Mouse (Mus musculus): Measurements from ENCODE around the gene Tex38. TPM values are rescaled to one million over a fixed set of nuclear protein-coding genes. Genes with fewer than 3 reads are reported as not detected.

The Tex38 gene
- polyA plus RNA-seq, 1 experiment from 2014 or later = 0.53 TPM

DNA sequence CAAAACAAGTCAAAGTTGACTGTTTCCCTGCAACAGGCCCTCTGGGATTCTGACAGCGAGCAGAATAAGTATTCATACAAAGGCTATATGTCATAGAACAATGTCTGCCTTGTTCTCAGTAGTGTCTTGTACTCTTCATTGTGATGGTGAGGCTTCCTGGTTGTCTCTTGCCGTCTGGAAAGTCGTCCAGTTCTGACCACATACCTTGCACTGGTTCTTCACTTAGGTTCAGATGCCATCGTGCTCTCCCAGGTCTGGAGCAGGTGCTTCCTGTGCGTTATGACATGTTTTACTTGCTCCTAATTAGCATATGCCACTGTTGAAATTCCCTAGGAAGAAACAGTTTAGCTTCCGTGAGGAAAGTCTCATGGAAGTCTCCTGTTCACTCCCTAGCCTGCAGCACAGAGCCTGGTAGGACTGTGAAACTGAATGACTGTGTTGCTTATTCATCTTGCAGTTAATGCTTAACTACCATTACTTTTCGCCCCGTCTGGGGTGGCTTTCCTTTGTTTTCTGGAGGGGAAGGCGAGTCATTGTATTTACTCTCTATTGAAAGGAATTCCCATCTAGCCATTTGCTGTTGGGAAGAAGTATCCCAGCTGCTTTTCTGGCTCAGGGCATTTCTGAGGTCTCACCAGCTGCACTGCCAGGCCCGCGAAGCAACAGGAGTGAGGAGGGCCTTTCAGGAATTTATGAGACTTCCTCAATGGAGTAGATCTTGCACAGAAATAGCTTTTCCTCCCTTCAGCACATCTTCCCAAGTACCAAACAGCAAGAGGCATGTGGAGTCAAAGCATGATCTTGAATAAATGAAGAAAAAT lies 13.0 kb downstream of the Tex38 start:
- H3K27me3 ChIP-seq = no peaks in the 10 kb centered on the region
- H3K36me3 ChIP-seq = peaks cover 66% of the 10 kb centered on the region
- H3K4me1 ChIP-seq = no peaks in the 10 kb centered on the region
- no peak overlapping the region for H3K4me2 ChIP-seq
- H3K27ac ChIP-seq = no peak overlapping the region
- WGBS = 71% methylated on average over 11 of the region's 11 CpGs
- no peak for ATAC-seq (ENCODE audit: insufficient number of reproducible peaks, insufficient read depth, low FRiP score, low TSS enrichment, low read depth)
- H3K9me3 ChIP-seq = no peaks in the 10 kb centered on the region
- no peak overlapping the region for H3K4me3 ChIP-seq
- H3K9ac ChIP-seq = no peak overlapping the region

DNA sequence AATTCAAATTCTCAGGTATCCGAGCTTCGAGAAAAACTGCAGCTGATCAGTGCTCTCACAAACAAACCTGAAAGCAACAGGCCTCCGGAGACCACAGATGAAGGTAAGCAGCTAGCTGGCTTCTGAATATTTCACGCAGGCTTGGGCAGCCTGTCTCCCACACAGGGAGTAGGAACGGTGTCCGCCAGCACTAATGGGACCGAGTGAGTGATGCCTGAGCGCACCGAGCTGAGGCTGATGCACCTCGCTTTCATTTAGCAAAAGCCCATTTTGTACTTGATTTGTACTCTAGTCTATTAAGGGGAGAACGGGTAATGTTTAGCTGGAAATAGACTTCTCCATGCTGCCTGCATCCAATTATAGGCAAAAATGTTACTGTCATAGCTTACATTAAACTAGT lies 16.2 kb downstream of the Tex38 start:
- H3K4me1 ChIP-seq = peaks cover 11% of the 10 kb centered on the region; the same call in 1 of the 2 replicates
- H3K4me3 ChIP-seq = no peak overlapping the region
- no peaks in the 10 kb centered on the region for H3K27me3 ChIP-seq
- 90% methylated on average over 11 of the region's 11 CpGs for WGBS
- peaks cover 64% of the 10 kb centered on the region for H3K36me3 ChIP-seq
- no peaks in the 10 kb centered on the region for H3K9me3 ChIP-seq
- H3K27ac ChIP-seq = no peak overlapping the region
- no peak for ATAC-seq (ENCODE audit: insufficient number of reproducible peaks, insufficient read depth, low FRiP score, low TSS enrichment, low read depth)
- H3K9ac ChIP-seq = no peak overlapping the region
- no peak overlapping the region for H3K4me2 ChIP-seq

DNA sequence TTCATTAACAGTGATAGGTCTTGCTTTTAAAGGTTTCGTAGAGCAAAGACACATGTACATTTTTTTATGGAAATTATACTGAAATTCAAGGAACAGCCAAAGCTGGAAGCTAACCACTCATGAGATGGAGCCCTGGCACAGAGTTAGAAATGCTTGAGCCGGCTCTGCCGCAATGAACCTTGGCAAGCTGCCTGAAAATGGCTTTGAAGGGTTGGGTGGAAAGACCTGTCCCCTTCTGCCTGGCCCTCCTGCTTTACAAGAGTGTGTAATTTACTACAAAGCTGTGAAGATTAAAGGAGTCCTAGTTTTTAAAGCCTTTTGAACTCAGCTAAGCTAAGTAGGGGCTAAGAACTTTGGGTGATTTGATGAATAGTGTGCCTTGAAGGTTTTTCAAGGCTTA lies 19.6 kb downstream of the Tex38 start:
- peaks cover 65% of the 10 kb centered on the region for H3K36me3 ChIP-seq
- 41% methylated on average over 3 of the region's 3 CpGs for WGBS

DNA sequence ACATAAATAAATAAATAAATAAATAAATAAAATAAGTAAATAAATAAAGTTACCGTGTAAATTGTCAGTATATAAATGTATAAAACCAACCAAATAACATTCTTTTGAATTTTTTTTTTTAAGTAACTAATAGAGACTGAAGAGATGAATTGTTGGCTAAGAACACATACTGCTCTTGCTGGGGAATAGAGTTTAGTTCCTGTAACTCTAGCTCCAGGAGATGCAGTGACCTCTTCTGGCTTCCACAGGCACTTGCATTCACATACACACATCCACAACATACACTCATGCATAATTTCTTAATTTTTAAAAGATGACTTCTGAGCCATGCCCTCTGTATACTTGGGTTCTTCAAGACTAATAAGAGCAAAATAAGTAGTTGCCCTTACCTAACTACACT lies 26.0 kb downstream of the Tex38 start:
- Histone ChIP-seq H3K27me3 (no peaks in the 10 kb centered on the region), H3K27ac (no peak overlapping the region), H3K36me3 (peaks cover 49% of the 10 kb centered on the region), H3K4me2 (no peak overlapping the region), H3K9ac (no peak overlapping the region), H3K9me3 (no peaks in the 10 kb centered on the region), H3K4me1 (no peaks in the 10 kb centered on the region), H3K4me3 (no peak overlapping the region)
- ATAC-seq (ENCODE audit: insufficient number of reproducible peaks, insufficient read depth, low FRiP score, low TSS enrichment, low read depth) = no peak
- 96% methylated on average over 1 of the region's 1 CpGs for WGBS

More for the DNA sequence above, 19.6 kb downstream of the Tex38 start:
- Histone ChIP-seq H3K27me3 (no peaks in the 10 kb centered on the region), H3K9ac (no peak overlapping the region), H3K27ac (peak overlapping the region; percentile 60; the same call in 1 of the 2 replicates), H3K9me3 (no peaks in the 10 kb centered on the region), H3K4me2 (no peak overlapping the region; the same call in 1 of the 2 replicates), H3K4me1 (peaks cover 11% of the 10 kb centered on the region; the same call in 1 of the 2 replicates), H3K4me3 (no peak overlapping the region)
- ATAC-seq (ENCODE audit: insufficient number of reproducible peaks, insufficient read depth, low FRiP score, low TSS enrichment, low read depth) = peak; percentile 48; the same call in 1 of the 2 replicates

DNA sequence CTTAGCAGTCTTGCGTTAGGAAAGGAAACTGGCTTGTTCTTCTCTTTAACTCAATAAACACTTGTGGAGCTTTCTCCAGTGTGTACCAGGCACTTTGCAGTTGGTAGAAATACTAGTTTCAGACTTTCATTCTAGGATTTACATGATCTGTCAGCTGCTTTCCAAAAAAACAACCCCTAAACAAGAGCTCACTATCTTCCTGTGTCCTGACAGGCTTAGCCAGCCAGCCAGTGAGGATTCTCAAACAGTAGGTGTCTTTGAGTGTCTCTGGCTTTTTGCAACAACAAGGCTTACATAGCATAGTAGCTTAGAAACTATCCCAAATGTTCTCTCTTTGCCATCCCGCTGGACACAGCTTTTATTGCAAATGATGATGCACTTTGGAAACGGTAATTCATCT lies 26.7 kb downstream of the Tex38 start:
- no peak overlapping the region for H3K9ac ChIP-seq
- no peak for ATAC-seq (ENCODE audit: insufficient number of reproducible peaks, insufficient read depth, low FRiP score, low TSS enrichment, low read depth)
- 88% methylated on average over 3 of the region's 3 CpGs for WGBS
- no peak overlapping the region for H3K27ac ChIP-seq
- H3K4me3 ChIP-seq = no peak overlapping the region
- no peaks in the 10 kb centered on the region for H3K27me3 ChIP-seq
- no peaks in the 10 kb centered on the region for H3K9me3 ChIP-seq
- no peak overlapping the region for H3K4me2 ChIP-seq
- no peaks in the 10 kb centered on the region for H3K4me1 ChIP-seq
- peaks cover 51% of the 10 kb centered on the region for H3K36me3 ChIP-seq

DNA sequence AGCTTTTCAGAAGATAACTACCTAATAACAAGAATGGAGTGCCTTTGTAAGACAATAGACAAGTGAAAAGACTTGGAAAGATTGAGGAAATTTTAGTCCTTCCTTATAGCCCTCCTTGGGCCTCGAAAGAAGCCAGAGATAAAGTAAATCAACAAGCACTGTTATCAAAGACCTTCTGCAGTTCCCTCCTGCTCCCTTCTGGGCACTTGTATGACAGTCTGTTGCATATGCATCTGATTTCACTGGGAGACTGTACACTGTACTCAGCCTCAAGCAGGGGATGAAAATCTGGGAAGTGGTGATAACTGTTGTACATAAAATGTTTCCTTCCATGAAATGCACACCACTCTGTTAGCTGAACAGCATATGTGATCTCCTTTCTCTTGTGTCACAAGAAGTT lies 31.5 kb downstream of the Tex38 start:
- no peaks in the 10 kb centered on the region for H3K9me3 ChIP-seq
- no peak for ATAC-seq (ENCODE audit: insufficient number of reproducible peaks, insufficient read depth, low FRiP score, low TSS enrichment, low read depth)
- no peak overlapping the region for H3K4me2 ChIP-seq
- no peak overlapping the region for H3K27ac ChIP-seq
- H3K9ac ChIP-seq = no peak overlapping the region
- H3K4me3 ChIP-seq = no peak overlapping the region
- WGBS = 88% methylated on average over 1 of the region's 1 CpGs
- no peaks in the 10 kb centered on the region for H3K27me3 ChIP-seq
- peaks cover 43% of the 10 kb centered on the region for H3K36me3 ChIP-seq
- H3K4me1 ChIP-seq = no peaks in the 10 kb centered on the region

DNA sequence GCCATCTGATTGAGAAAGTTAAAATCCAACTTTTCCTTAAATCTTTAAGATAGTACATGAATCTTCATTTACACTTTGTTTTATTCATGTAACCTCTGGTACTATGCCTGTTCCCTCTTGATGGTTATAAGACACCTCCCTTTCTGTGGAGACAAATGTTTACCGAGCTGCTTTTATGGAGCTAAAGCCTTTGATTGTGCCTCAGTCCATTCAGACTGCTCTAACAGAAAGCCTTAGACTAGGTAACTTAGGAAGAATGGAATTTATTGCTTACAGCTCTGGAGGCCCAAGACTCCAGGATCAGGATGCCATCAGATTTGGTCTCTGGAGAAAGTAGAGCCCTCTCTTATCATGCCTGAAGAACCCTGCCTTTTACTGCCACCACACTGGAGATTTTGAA lies 32.6 kb downstream of the Tex38 start:
- no peak for ATAC-seq (ENCODE audit: insufficient number of reproducible peaks, insufficient read depth, low FRiP score, low TSS enrichment, low read depth)
- Histone ChIP-seq H3K27me3 (no peaks in the 10 kb centered on the region), H3K4me2 (no peak overlapping the region), H3K36me3 (peaks cover 37% of the 10 kb centered on the region), H3K27ac (no peak overlapping the region), H3K9ac (no peak overlapping the region), H3K4me3 (no peak overlapping the region), H3K9me3 (no peaks in the 10 kb centered on the region), H3K4me1 (0 out of 2 replicates have a peak, but pooled peaks cover 7% of the 10 kb centered on the region)
- WGBS = 84% methylated on average over 1 of the region's 1 CpGs

DNA sequence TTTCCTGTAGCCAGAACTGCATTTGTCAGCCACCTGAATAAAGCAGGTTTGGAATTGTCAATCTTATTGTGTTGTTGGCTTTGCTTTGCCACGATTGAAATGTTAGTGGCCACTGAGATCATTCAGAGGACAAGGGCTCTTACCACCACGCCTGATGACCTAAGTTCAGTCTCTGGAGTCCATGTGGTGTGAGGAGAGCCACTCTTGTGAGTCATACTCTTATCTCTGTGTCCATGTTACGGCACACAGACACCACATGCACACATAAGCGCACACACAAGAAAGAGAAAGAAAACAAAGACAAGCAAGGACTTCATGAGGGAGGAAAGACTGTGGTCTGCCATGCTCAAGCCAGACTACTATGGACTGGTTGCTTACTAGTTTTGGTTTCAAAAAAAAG lies 37.7 kb downstream of the Tex38 start:
- WGBS = 81% methylated on average over 4 of the region's 4 CpGs
- H3K36me3 ChIP-seq = peaks cover 38% of the 10 kb centered on the region

DNA sequence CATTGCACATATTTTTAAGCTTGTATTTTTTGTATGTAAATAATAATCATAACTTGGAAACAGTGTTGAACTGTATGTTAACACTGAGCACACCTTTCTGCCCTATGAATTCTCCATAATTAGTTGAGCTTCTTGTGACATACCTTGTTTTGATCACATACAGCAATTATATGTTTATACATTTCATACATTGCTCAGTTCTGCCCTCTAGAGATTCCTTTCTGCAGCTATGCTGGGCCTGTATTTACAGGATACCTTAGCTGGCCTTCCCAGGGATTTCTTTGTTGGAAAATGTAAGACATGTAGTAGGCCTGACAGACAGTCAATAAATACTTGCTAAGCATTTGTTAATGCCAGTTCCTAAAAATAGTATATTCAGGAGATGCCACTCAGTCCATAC lies 38.2 kb downstream of the Tex38 start:
- Histone ChIP-seq H3K4me2 (no peak overlapping the region), H3K27ac (no peak overlapping the region), H3K9me3 (no peaks in the 10 kb centered on the region), H3K36me3 (peaks cover 35% of the 10 kb centered on the region), H3K4me1 (peaks cover 22% of the 10 kb centered on the region), H3K9ac (no peak overlapping the region), H3K4me3 (no peak overlapping the region), H3K27me3 (no peaks in the 10 kb centered on the region)
- no peak for ATAC-seq (ENCODE audit: insufficient number of reproducible peaks, insufficient read depth, low FRiP score, low TSS enrichment, low read depth)

More for the DNA sequence above, 37.7 kb downstream of the Tex38 start:
- ATAC-seq (ENCODE audit: insufficient number of reproducible peaks, insufficient read depth, low FRiP score, low TSS enrichment, low read depth) = no peak
- Histone ChIP-seq H3K4me2 (no peak overlapping the region), H3K9me3 (no peaks in the 10 kb centered on the region), H3K27ac (no peak overlapping the region), H3K4me3 (no peak overlapping the region), H3K4me1 (peaks cover 22% of the 10 kb centered on the region), H3K9ac (no peak overlapping the region), H3K27me3 (no peaks in the 10 kb centered on the region)

DNA sequence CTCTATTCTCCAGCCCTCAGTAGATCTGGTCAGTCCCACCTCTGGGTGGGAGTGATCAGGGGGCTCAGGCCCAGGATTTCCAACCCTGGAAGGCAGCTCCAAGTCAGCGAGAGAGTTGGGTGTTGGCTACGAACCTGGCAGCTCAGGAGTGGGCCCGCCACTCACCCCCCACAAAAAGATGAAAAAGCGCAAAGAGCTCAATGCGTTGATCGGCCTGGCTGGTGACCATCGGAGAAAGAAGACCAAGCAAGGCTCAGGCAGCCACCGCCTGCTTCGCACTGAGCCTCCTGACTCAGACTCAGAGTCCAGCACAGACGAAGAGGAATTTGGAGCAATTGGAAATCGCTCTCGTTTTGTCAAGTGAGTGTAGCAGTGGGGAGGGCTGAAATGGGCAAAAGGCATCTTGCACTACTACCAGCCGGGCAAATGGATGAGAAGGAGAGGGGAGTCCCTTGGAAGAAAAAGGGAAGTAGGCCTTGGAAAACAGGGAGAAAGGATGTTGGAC lies 42.3 kb downstream of the Tex38 start:
- no peak for ATAC-seq (ENCODE audit: insufficient number of reproducible peaks, insufficient read depth, low FRiP score, low TSS enrichment, low read depth)
- WGBS = 48% methylated on average over 13 of the region's 13 CpGs
- peak overlapping the region; percentile 88 for H3K9ac ChIP-seq
- peaks cover 23% of the 10 kb centered on the region for H3K36me3 ChIP-seq
- no peaks in the 10 kb centered on the region for H3K9me3 ChIP-seq
- peaks cover 20% of the 10 kb centered on the region for H3K4me1 ChIP-seq
- no peak overlapping the region for H3K27ac ChIP-seq
- peak overlapping the region; percentile 77 for H3K4me3 ChIP-seq
- H3K4me2 ChIP-seq = peak overlapping the region; percentile 75
- H3K27me3 ChIP-seq = no peaks in the 10 kb centered on the region; the same call in 1 of the 2 replicates

DNA sequence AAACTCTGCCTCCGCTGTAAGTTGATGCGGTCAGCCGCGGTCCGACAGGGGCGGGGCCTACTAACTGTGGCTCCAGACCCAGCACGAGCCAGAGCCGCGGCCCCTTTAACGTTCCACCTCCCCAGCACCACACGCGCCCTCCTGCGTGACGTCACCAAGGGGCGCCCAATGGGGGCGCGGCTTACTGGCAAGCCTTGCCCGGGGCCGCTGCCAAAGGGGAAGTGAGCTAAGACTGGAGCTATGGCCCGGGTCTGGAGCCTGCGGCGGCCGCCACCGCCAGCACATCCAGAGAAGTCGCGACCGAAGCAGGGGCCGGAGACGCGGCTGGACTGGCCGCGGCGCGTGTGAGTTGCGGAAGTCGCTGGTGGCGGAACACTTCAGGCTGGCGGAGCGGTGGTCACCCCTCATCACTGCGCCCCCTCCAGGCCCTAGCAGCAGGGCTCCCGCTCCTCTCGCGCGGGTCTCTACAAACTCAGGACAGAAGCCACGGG lies 43.2 kb downstream of the Tex38 start, which contains the start of gene Efcab14:
Efcab14 (plus strand) TSS at position 194 of the 491 bp plus-strand sequence.
- H3K9me3 ChIP-seq = no peaks in the 10 kb centered on the region
- H3K36me3 ChIP-seq = peaks cover 21% of the 10 kb centered on the region
- peak within 1 kb of the TSS; percentile 88 for H3K9ac ChIP-seq
- H3K4me3 ChIP-seq = peak within 1 kb of the TSS; percentile 77
- H3K27me3 ChIP-seq = peaks cover 5% of the 10 kb centered on the region; the same call in 1 of the 2 replicates
- under 1% methylated on average over 45 of the region's 45 CpGs for WGBS
- peak within 1 kb of the TSS; percentile 75 for H3K4me2 ChIP-seq
- ATAC-seq (ENCODE audit: insufficient number of reproducible peaks, insufficient read depth, low FRiP score, low TSS enrichment, low read depth) = peak; percentile 100
- peak within 1 kb of the TSS; percentile 74 for H3K27ac ChIP-seq
- peaks cover 18% of the 10 kb centered on the region for H3K4me1 ChIP-seq

DNA sequence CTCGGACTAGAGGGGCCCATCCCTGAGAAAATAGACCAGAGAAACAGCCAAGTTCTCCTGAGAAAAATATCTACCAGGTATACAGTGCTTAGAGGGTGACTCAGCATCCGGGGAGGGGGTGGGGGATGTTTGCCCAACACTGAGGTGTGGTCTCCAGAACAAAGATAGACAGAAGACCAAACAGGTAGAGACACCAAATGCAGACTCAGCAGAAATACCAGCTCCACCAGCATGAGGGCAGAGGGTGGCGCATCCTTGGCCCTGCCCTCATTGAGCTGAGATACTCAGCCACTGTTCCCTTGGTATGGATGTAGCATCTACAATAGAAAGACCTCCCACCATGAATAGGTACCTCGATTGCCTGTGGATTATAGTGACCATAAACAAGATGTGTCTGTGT lies 46.0 kb downstream of the Tex38 start:
- WGBS = 59% methylated on average over 4 of the region's 4 CpGs
- Histone ChIP-seq H3K4me2 (no peak overlapping the region), H3K9me3 (no peaks in the 10 kb centered on the region), H3K4me1 (peaks cover 18% of the 10 kb centered on the region), H3K36me3 (no peaks in the 10 kb centered on the region; the same call in 1 of the 2 replicates), H3K27ac (no peak overlapping the region), H3K9ac (no peak overlapping the region), H3K4me3 (no peak overlapping the region), H3K27me3 (peaks cover 5% of the 10 kb centered on the region; the same call in 1 of the 2 replicates)
- no peak for ATAC-seq (ENCODE audit: insufficient number of reproducible peaks, insufficient read depth, low FRiP score, low TSS enrichment, low read depth)
